In genomic region chr7:123289176-123289575, GRCm38 (mm10) we compare ENCODE assay signal across 27 mouse cellular contexts.
"Had no signal": no experiment of that assay in that cellular context is flagged by ENCODE, and none has a peak within 500 bp of the region (broad histone marks: within the 10 kb centered on the region; RNA-seq: fewer than 3 reads in every experiment).

No protein-coding gene starts in this region.

- H3K27ac ChIP-seq: gastrocnemius, adult 2 months; heart, adult 2 months; heart, embryonic 13.5 days; heart, embryonic 15.5 days; hindbrain, embryonic 10.5 days; hindbrain, embryonic 12.5 days; hindbrain, embryonic 14.5 days; intestine, embryonic 15.5 days; left cerebral cortex, adult 2 months; limb, embryonic 10.5 days; limb, embryonic 12.5 days; liver, embryonic 13.5 days; liver, embryonic 15.5 days had no signal

- H3K4me2 ChIP-seq: heart, embryonic 11.5 days; heart, embryonic 13.5 days; heart, embryonic 15.5 days; hindbrain, embryonic 12.5 days; hindbrain, embryonic 14.5 days; intestine, embryonic 15.5 days; limb, embryonic 12.5 days; liver, embryonic 11.5 days; liver, embryonic 13.5 days; liver, embryonic 15.5 days had no signal

- H3K9ac ChIP-seq: heart, embryonic 13.5 days; heart, embryonic 15.5 days; hindbrain, embryonic 12.5 days; hindbrain, embryonic 14.5 days; intestine, embryonic 15.5 days; limb, embryonic 12.5 days; liver, embryonic 13.5 days; liver, embryonic 15.5 days had no signal

- H3K27me3 ChIP-seq: heart, embryonic 13.5 days; heart, embryonic 15.5 days; hindbrain, embryonic 12.5 days; intestine, embryonic 15.5 days; limb, embryonic 12.5 days; liver, embryonic 13.5 days; liver, embryonic 15.5 days had no signal

- H3K9me3 ChIP-seq: heart, embryonic 13.5 days; heart, embryonic 15.5 days; hindbrain, embryonic 10.5 days; hindbrain, embryonic 12.5 days; intestine, embryonic 15.5 days; limb, embryonic 10.5 days; limb, embryonic 12.5 days; liver, embryonic 13.5 days; liver, embryonic 15.5 days had no signal

- H3K4me1 ChIP-seq: hindbrain, embryonic 10.5 days; hindbrain, embryonic 12.5 days; intestine, embryonic 15.5 days; limb, embryonic 10.5 days; limb, embryonic 12.5 days; liver, embryonic 13.5 days; liver, embryonic 15.5 days had no signal

- ATAC-seq: hindbrain, embryonic 16.5 days; inflammation-experienced regulatory T-cells, adult 6 months; intestine, embryonic 15.5 days; intestine, postnatal 0 days had no signal

- H3K4me3 ChIP-seq: gastrocnemius, adult 2 months; heart, adult 2 months; heart, embryonic 13.5 days; heart, embryonic 15.5 days; hindbrain, embryonic 10.5 days; hindbrain, embryonic 12.5 days; intestine, embryonic 15.5 days; left cerebral cortex, adult 2 months; limb, embryonic 10.5 days; limb, embryonic 12.5 days; liver, embryonic 13.5 days; liver, embryonic 15.5 days had no signal

- DNase-seq: gastrocnemius, adult 2 months; gastrocnemius, postnatal 10 days; gastrocnemius, postnatal 25 days; heart, adult 2 months; heart, postnatal 4 days; kidney, adult 18-20 months; kidney, adult 8-10 months; kidney, postnatal 25 days; kidney, postnatal 4 days; layer of hippocampus, adult 9-11 months; liver; liver, embryonic 13.5 days had no signal
